Mouse (Mus musculus): Measurements from ENCODE around the gene Rcor2. TPM values are rescaled to one million over a fixed set of nuclear protein-coding genes. Genes with fewer than 3 reads are reported as not detected.

Rcor2 gene
- polyA plus RNA-seq, 1 experiment from 2014 or later = 9.8 TPM

GRCm38 (mm10) chr19:7261964-7262363 is 5.2 kb upstream of the Rcor2 start:
- peaks cover 5% of the 10 kb centered on the region; the same call in 1 of the 2 replicates for H3K9me3 ChIP-seq (ENCODE audit: control insufficient read depth, low read length)
- no peak overlapping the region for H3K9ac ChIP-seq (ENCODE audit: low read depth, low read length)
- H3K4me3 ChIP-seq (ENCODE audit: low read length) = no peak overlapping the region
- WGBS = 94% methylated on average over 3 of the region's 3 CpGs
- no peak overlapping the region for H3K27ac ChIP-seq (ENCODE audit: low read depth, low read length)
- no peak for ATAC-seq (ENCODE audit: low FRiP score, low TSS enrichment)
- H3K4me1 ChIP-seq (ENCODE audit: control insufficient read depth, insufficient read depth, low read length) = peaks cover 28% of the 10 kb centered on the region
- H3K27me3 ChIP-seq (ENCODE audit: control insufficient read depth, insufficient read depth, low read length) = no peaks in the 10 kb centered on the region
- H3K36me3 ChIP-seq (ENCODE audit: control insufficient read depth, insufficient read depth, low read length) = no peaks in the 10 kb centered on the region
- H3K4me2 ChIP-seq (replicated peaks; ENCODE audit: low read depth, low read length) = no peak overlapping the region

DNA sequence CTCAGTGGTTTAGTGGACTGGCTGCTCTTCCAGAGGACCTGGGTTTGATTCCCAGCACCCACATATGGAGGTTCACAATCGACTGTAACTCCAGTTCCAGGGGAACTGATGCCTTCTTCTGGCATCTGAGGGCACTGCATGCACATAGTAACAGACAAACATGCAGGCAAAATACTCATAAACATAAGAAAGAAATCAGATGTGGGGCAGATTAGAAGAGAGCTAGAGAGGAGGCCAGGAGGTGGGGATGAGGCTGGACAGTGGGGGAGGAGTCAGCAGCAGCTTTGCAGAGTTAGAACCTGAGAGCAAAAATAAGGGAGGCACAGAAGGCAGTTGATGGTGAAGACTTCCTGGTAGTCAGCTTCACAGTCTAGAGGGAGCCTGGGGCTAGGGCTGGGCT is 4.5 kb upstream of the Rcor2 start:
- WGBS = 92% methylated on average over 1 of the region's 1 CpGs
- Histone ChIP-seq H3K4me1 (ENCODE audit: control insufficient read depth, insufficient read depth, low read length) (peaks cover 34% of the 10 kb centered on the region), H3K9me3 (ENCODE audit: control insufficient read depth, low read length) (peaks cover 5% of the 10 kb centered on the region; the same call in 1 of the 2 replicates), H3K4me2 (replicated peaks; ENCODE audit: low read depth, low read length) (no peak overlapping the region), H3K4me3 (ENCODE audit: low read length) (no peak overlapping the region), H3K27ac (ENCODE audit: low read depth, low read length) (no peak overlapping the region), H3K9ac (ENCODE audit: low read depth, low read length) (no peak overlapping the region), H3K27me3 (ENCODE audit: control insufficient read depth, insufficient read depth, low read length) (no peaks in the 10 kb centered on the region), H3K36me3 (ENCODE audit: control insufficient read depth, insufficient read depth, low read length) (no peaks in the 10 kb centered on the region)
- ATAC-seq (ENCODE audit: low FRiP score, low TSS enrichment) = no peak

DNA sequence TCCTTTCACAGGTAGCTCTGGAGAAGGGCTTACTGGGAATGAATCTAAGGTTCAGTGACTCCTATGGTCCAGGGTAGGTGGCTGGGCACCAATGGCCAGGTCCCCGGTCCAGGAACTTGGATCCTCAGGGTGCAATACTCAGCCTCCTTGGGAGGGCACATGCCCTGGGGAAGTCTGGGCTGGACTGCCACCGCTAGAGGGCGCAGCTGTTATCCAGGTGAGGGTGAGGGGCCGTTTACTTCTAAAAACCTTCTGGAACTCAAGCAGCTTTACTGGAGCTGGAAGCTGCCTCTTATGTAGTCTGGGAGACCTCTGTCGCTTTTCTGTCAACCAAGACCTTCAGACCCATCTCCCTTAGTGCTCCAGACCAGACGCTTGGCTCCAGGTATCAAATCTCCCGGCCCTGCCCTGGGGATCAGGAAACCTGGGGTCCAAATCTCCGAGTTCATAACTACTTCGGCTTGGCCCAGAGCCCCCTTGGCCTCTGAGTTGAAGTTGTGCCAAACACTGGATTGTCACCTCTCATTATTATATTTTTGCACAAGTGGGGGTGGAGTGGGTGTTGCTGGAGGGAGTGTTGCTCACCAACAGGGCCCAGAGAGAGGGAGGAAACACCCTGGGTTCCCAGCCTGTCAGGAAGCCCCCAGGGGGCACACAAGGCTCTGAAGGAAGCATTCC is 2.9 kb upstream of the Rcor2 start:
- no peaks in the 10 kb centered on the region for H3K36me3 ChIP-seq (ENCODE audit: control insufficient read depth, insufficient read depth, low read length)
- no peak overlapping the region for H3K27ac ChIP-seq (ENCODE audit: low read depth, low read length)
- peaks cover 41% of the 10 kb centered on the region for H3K4me1 ChIP-seq (ENCODE audit: control insufficient read depth, insufficient read depth, low read length)
- peaks cover 5% of the 10 kb centered on the region; the same call in 1 of the 2 replicates for H3K9me3 ChIP-seq (ENCODE audit: control insufficient read depth, low read length)
- whole genome bisulfite sequencing = 16% methylated on average over 9 of the region's 9 CpGs
- H3K9ac ChIP-seq (ENCODE audit: low read depth, low read length) = peak overlapping the region; percentile 23
- no peak overlapping the region for H3K4me3 ChIP-seq (ENCODE audit: low read length)
- H3K4me2 ChIP-seq (replicated peaks; ENCODE audit: low read depth, low read length) = no peak overlapping the region
- no peak; the same call in 1 of the 2 replicates for ATAC-seq (ENCODE audit: low FRiP score, low TSS enrichment)
- H3K27me3 ChIP-seq (ENCODE audit: control insufficient read depth, insufficient read depth, low read length) = no peaks in the 10 kb centered on the region

DNA sequence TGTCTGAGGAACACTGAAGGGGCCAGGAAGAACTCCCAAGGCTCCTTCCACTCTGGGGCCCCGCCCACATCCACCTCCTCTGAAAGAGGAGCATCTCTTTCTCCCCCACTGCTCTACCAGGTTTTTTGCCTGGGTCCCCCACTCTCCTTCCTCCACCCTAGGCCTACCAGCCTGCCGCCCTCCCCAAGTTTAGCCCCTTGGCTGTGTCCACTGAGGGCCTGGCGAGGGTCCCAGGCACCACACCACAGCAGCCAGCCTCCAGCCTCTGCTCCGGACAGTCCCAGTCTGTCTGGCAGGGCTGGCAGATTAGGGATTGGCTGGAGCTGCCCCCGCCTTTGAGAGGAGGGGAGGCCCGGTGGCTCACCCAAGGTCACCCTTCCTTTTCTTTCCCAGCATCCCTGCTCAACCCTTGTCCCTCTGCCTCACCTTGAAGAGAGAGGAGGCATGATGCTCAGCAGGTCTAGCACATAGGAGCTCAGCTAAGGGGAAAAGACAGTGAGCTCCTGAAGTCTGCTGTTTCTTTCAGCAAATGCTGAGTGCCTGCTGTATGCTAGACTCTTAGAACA is 2.3 kb upstream of the Rcor2 start:
- Histone ChIP-seq H3K27ac (ENCODE audit: low read depth, low read length) (peak overlapping the region; percentile 37), H3K4me2 (replicated peaks; ENCODE audit: low read depth, low read length) (no peak overlapping the region), H3K9ac (ENCODE audit: low read depth, low read length) (peak overlapping the region; percentile 23; the same call in 1 of the 2 replicates), H3K36me3 (ENCODE audit: control insufficient read depth, insufficient read depth, low read length) (no peaks in the 10 kb centered on the region), H3K4me3 (ENCODE audit: low read length) (no peak overlapping the region), H3K4me1 (ENCODE audit: control insufficient read depth, insufficient read depth, low read length) (peaks cover 47% of the 10 kb centered on the region), H3K9me3 (ENCODE audit: control insufficient read depth, low read length) (peaks cover 5% of the 10 kb centered on the region; the same call in 1 of the 2 replicates), H3K27me3 (ENCODE audit: control insufficient read depth, insufficient read depth, low read length) (no peaks in the 10 kb centered on the region)
- WGBS = 15% methylated on average over 5 of the region's 6 CpGs
- ATAC-seq (ENCODE audit: low FRiP score, low TSS enrichment) = no peak

DNA sequence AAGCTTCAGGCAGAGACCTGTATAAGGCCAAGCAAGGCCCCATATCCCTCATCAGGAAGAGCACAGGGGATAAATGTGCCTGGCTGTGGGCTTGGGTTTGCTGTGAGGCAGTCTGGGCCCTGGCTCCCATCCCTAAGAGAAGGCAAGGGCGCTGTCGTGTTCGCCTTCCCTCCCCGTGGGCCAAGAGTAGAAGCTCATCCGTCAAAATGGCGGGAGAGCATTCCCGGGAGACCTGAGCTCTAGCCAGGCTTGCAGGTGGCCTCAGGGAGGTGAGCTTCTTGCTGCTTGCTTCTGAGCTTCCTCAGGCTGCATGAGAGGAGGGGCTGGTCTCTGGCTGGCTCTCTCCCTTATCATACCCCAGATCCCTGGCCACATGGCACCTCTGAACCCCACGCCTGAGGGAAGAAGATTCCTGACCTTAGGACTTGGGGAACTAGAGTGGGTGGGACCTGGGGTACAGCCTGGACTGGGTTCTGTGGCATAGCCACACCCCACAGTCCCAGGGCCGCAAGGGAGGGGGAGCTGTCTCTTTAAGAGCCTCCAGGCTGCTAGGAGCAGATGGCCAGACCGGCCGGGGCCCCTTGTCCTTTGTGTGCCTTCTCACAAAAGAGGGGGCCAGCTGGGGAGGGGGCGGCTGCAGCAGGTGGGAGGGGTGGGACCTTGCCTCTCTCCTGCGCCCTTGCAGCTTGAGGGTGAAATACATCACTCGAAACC is 1.5 kb upstream of the Rcor2 start:
- Histone ChIP-seq H3K4me1 (ENCODE audit: control insufficient read depth, insufficient read depth, low read length) (peaks cover 49% of the 10 kb centered on the region), H3K4me2 (replicated peaks; ENCODE audit: low read depth, low read length) (0 out of 2 replicates have a peak overlapping the region, but pooled peaks have one; percentile 5), H3K9me3 (ENCODE audit: control insufficient read depth, low read length) (peaks cover 5% of the 10 kb centered on the region; the same call in 1 of the 2 replicates), H3K27me3 (ENCODE audit: control insufficient read depth, insufficient read depth, low read length) (no peaks in the 10 kb centered on the region), H3K4me3 (ENCODE audit: low read length) (no peak overlapping the region), H3K9ac (ENCODE audit: low read depth, low read length) (peak overlapping the region; percentile 28; the same call in 1 of the 2 replicates), H3K27ac (ENCODE audit: low read depth, low read length) (peak overlapping the region; percentile 88), H3K36me3 (ENCODE audit: control insufficient read depth, insufficient read depth, low read length) (peaks cover 3% of the 10 kb centered on the region; the same call in 1 of the 2 replicates)
- no peak for ATAC-seq (ENCODE audit: low FRiP score, low TSS enrichment)
- 20% methylated on average over 14 of the region's 14 CpGs for WGBS

GRCm38 (mm10) chr19:7266421-7266831 is 699 bp upstream of the Rcor2 start:
- Histone ChIP-seq H3K27ac (ENCODE audit: low read depth, low read length) (peak overlapping the region; percentile 88), H3K36me3 (ENCODE audit: control insufficient read depth, insufficient read depth, low read length) (peaks cover 11% of the 10 kb centered on the region; the same call in 1 of the 2 replicates), H3K9ac (ENCODE audit: low read depth, low read length) (0 out of 2 replicates have a peak overlapping the region, but pooled peaks have one; percentile 95), H3K4me3 (ENCODE audit: low read length) (no peak overlapping the region), H3K4me2 (replicated peaks; ENCODE audit: low read depth, low read length) (0 out of 2 replicates have a peak overlapping the region, but pooled peaks have one; percentile 5), H3K9me3 (ENCODE audit: control insufficient read depth, low read length) (peaks cover 5% of the 10 kb centered on the region; the same call in 1 of the 2 replicates), H3K27me3 (ENCODE audit: control insufficient read depth, insufficient read depth, low read length) (no peaks in the 10 kb centered on the region), H3K4me1 (ENCODE audit: control insufficient read depth, insufficient read depth, low read length) (peaks cover 49% of the 10 kb centered on the region)
- ATAC-seq (ENCODE audit: low FRiP score, low TSS enrichment) = no peak
- WGBS = 51% methylated on average over 4 of the region's 4 CpGs

DNA sequence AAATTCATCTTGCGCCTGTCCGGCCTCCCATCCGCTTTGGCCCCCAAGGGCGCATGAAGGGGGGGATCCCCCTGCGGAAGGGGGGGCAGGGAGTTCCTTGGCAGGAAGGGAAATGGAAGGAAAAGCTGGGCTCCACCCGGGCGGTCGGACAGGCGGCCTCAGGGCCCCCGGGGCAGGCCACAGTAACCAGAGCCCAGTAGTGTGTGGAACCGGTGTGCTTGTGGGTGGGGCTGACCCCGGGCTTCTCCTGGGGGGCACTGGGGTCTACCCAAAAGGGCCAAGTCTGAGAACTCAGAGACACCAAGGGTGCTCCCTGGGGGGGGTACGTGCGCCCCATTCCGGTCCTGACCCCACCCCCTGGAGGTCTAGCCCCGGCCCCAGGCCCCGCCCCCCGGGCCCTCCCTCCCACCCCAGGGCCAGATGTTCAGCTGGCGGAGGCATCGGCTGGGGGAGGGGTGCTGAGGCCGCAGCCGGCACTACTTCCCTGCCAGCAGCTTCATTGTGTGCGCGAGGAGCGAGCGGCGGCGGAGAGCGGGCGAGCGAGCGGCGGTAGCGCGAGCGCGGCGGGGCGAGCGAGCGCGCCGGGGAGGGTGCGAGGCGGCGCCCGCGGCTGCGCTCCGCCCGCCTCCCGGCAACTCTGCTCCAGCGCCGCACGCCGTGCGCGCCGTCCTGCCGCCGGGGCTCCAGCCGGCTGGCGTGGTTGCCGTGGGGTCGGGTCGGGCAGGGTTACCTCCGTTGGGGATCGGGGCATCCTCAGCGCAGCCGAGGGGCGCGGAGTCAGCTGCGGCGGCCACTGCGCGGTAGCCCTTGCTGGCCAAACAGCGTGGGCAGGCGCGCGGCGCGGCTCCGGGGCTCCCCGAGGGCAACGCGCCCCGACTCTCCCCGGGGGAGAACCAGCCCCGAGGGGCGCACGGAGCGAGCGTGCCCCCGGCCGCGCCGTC is 926 bp downstream of the Rcor2 start:
- Histone ChIP-seq H3K9ac (ENCODE audit: low read depth, low read length) (peak overlapping the region; percentile 95), H3K4me3 (ENCODE audit: low read length) (peak overlapping the region; percentile 84), H3K9me3 (ENCODE audit: control insufficient read depth, low read length) (no peaks in the 10 kb centered on the region), H3K27ac (ENCODE audit: low read depth, low read length) (peak overlapping the region; percentile 88), H3K36me3 (ENCODE audit: control insufficient read depth, insufficient read depth, low read length) (peaks cover 24% of the 10 kb centered on the region), H3K4me2 (replicated peaks; ENCODE audit: low read depth, low read length) (peak overlapping the region; percentile 84), H3K27me3 (ENCODE audit: control insufficient read depth, insufficient read depth, low read length) (no peaks in the 10 kb centered on the region), H3K4me1 (ENCODE audit: control insufficient read depth, insufficient read depth, low read length) (peaks cover 49% of the 10 kb centered on the region)
- peak; percentile 60 for ATAC-seq (ENCODE audit: low FRiP score, low TSS enrichment)
- WGBS = under 1% methylated on average over 72 of the region's 97 CpGs

- ATAC-seq (ENCODE audit: low FRiP score, low TSS enrichment) = peak; percentile 14; the same call in 1 of the 2 replicates
- H3K4me1 ChIP-seq (ENCODE audit: control insufficient read depth, insufficient read depth, low read length) = peaks cover 49% of the 10 kb centered on the region
- 0% methylated on average over 30 of the region's 30 CpGs for WGBS
Measured at GRCm38 (mm10) chr19:7268722-7269090, 1.6 kb downstream of the Rcor2 start.

More at GRCm38 (mm10) chr19:7268722-7269090, 1.6 kb downstream of the Rcor2 start:
- no peaks in the 10 kb centered on the region for H3K27me3 ChIP-seq (ENCODE audit: control insufficient read depth, insufficient read depth, low read length)
- peak overlapping the region; percentile 95 for H3K9ac ChIP-seq (ENCODE audit: low read depth, low read length)
- no peaks in the 10 kb centered on the region for H3K9me3 ChIP-seq (ENCODE audit: control insufficient read depth, low read length)
- H3K27ac ChIP-seq (ENCODE audit: low read depth, low read length) = peak overlapping the region; percentile 88
- H3K36me3 ChIP-seq (ENCODE audit: control insufficient read depth, insufficient read depth, low read length) = peaks cover 31% of the 10 kb centered on the region
- H3K4me2 ChIP-seq (replicated peaks; ENCODE audit: low read depth, low read length) = peak overlapping the region; percentile 84
- peak overlapping the region; percentile 84 for H3K4me3 ChIP-seq (ENCODE audit: low read length)

All from kidney, embryonic 14.5 days (tissue).